Mouse (Mus musculus) stomach, embryonic 16.5 days (tissue): Measurements from ENCODE around the gene Sntg2. TPM values are rescaled to one million over a fixed set of nuclear protein-coding genes. Genes with fewer than 3 reads are reported as not detected.

Source experiments
- ATAC-seq: fragments of 200-750 bp; cut with Nextera tagmentation; 2 replicates; pipeline ENCODE4 v1.8.0; 2017; ENCODE audit warnings: moderate number of reproducible peaks, moderate TSS enrichment; ENCODE audit not compliant: insufficient read depth, low FRiP score
- H3K27ac ChIP-seq: fragments of 300-500 bp; sonication (generic); 2 replicates; pipeline ENCODE4 v1.5.1; 2014; ENCODE audit warnings: low read length
- H3K27me3 ChIP-seq: fragments of 300-500 bp; sonication (generic); 2 replicates; pipeline ENCODE4 v1.6.1; 2014; ENCODE audit warnings: low read length, control low read depth, mixed read lengths; ENCODE audit not compliant: control insufficient read depth, insufficient read depth
- H3K36me3 ChIP-seq: fragments of 300-500 bp; sonication (generic); 2 replicates; pipeline ENCODE4 v1.6.1; 2014; ENCODE audit warnings: low read length; ENCODE audit not compliant: control insufficient read depth, insufficient read depth
- H3K4me1 ChIP-seq: fragments of 300-500 bp; sonication (generic); 2 replicates; pipeline ENCODE4 v1.6.1; 2014; ENCODE audit warnings: low read length, control low read depth, mixed read lengths; ENCODE audit not compliant: control insufficient read depth, insufficient read depth
- H3K4me2 ChIP-seq: fragments of 300-500 bp; sonication (generic); 2 replicates; pipeline ENCODE4 v1.6.1; 2014; ENCODE audit warnings: low read depth, low read length, mixed read lengths
- H3K4me3 ChIP-seq: fragments of 300-500 bp; sonication (generic); replicated peaks from 2 replicates; pipeline ENCODE4 v1.5.1; 2014; ENCODE audit warnings: mild to moderate bottlenecking, low read length
- H3K9ac ChIP-seq: fragments of 300-500 bp; sonication (generic); 2 replicates; pipeline ENCODE4 v1.6.1; 2014; ENCODE audit warnings: low read length
- H3K9me3 ChIP-seq: fragments of 300-500 bp; sonication (generic); replicated peaks from 2 replicates; pipeline ENCODE4 v1.6.1; 2016; ENCODE audit warnings: low read length, control low read depth; ENCODE audit not compliant: control insufficient read depth
- WGBS: fragments of 180-500 bp; shearing (Covaris S2); extraction: QIAGEN DNeasy Blood & Tissue Kit; methylation state at CpG from one replicate; pipeline ENCODE4 v1.1.7; 2014; 5-methylcytosine and 5-hydroxymethylcytosine counted together
- polyA plus RNA-seq: library from polyadenylated mRNA; unstranded; fragments of >200 nt; fragmentation: Nextera tagmentation; extraction: Ambion mirVana; gene quantifications from 2 replicates; pipeline ENCODE4 v1.2.1, GENCODE M21; 2015

The Sntg2 gene
- polyA plus RNA-seq, 1 experiment from 2014 or later = 29.7 TPM

GRCm38 (mm10) chr12:30362306-30362705 is 10.9 kb downstream of the Sntg2 start:
- no peak overlapping the region for H3K4me2 ChIP-seq
- H3K9ac ChIP-seq = no peak overlapping the region
- no peak for ATAC-seq
- no peaks in the 10 kb centered on the region for H3K36me3 ChIP-seq
- no peaks in the 10 kb centered on the region for H3K27me3 ChIP-seq
- no peak overlapping the region for H3K27ac ChIP-seq
- H3K4me3 ChIP-seq = no peak overlapping the region
- H3K4me1 ChIP-seq = no peaks in the 10 kb centered on the region
- H3K9me3 ChIP-seq = no peaks in the 10 kb centered on the region
- 71% methylated on average over 2 of the region's 2 CpGs for WGBS

DNA sequence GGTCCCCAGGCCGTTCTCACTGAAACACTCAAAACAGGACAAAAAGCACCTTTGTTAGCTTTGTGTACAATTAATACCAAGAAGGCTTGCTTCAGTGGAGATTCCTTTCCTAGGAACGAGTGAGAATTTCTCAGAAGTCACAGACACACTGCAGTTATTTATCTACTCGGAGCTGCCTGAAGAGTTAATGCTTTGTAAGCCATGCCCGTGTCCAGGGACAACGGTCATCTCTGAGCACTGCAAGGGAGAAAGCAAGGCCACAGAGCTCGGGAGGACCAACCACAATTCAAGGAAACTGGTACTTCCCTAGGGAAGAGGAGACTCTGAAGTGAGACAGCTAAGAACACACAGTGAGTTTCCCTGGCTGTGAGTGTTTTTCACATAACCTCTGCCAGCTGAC is 15.5 kb downstream of the Sntg2 start:
- Histone ChIP-seq H3K36me3 (no peaks in the 10 kb centered on the region), H3K4me2 (no peak overlapping the region), H3K27me3 (no peaks in the 10 kb centered on the region), H3K4me3 (no peak overlapping the region), H3K9ac (no peak overlapping the region), H3K27ac (no peak overlapping the region), H3K4me1 (no peaks in the 10 kb centered on the region), H3K9me3 (no peaks in the 10 kb centered on the region)
- WGBS = 54% methylated on average over 6 of the region's 6 CpGs
- no peak for ATAC-seq

- no peaks in the 10 kb centered on the region for H3K36me3 ChIP-seq
- no peak overlapping the region for H3K4me2 ChIP-seq
- H3K9ac ChIP-seq = no peak overlapping the region
- WGBS = 63% methylated on average over 2 of the region's 2 CpGs
- H3K4me3 ChIP-seq = no peak overlapping the region
- H3K9me3 ChIP-seq = no peaks in the 10 kb centered on the region
- no peak overlapping the region for H3K27ac ChIP-seq
- no peaks in the 10 kb centered on the region for H3K4me1 ChIP-seq
- no peaks in the 10 kb centered on the region for H3K27me3 ChIP-seq
- ATAC-seq = peak; percentile 44; the same call in 1 of the 2 replicates
Measured at GRCm38 (mm10) chr12:30352393-30352792, 20.8 kb downstream of the Sntg2 start.

DNA sequence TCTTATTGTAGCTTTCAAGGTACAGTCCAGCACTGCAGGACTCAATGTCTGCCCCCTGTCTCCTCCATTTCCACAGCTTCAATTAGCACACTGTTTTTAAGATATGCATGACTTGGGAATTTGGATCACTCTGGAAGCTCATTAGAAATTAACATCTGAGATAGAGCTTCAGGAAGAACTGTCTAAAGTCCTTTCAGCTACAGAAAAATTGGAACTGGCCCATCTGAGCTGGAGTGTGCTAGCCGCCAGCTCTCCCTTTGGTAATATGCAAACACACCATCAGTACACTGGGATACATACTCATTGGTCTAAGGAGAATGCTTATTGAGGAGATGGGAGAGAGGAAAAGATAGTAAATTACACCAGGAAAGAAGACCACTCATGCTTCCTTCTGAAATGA is 25.1 kb downstream of the Sntg2 start:
- Histone ChIP-seq H3K9ac (no peak overlapping the region), H3K4me1 (no peaks in the 10 kb centered on the region), H3K27ac (no peak overlapping the region), H3K9me3 (no peaks in the 10 kb centered on the region), H3K36me3 (no peaks in the 10 kb centered on the region), H3K27me3 (no peaks in the 10 kb centered on the region), H3K4me2 (no peak overlapping the region), H3K4me3 (no peak overlapping the region)
- 86% methylated on average over 1 of the region's 1 CpGs for WGBS
- no peak for ATAC-seq

DNA sequence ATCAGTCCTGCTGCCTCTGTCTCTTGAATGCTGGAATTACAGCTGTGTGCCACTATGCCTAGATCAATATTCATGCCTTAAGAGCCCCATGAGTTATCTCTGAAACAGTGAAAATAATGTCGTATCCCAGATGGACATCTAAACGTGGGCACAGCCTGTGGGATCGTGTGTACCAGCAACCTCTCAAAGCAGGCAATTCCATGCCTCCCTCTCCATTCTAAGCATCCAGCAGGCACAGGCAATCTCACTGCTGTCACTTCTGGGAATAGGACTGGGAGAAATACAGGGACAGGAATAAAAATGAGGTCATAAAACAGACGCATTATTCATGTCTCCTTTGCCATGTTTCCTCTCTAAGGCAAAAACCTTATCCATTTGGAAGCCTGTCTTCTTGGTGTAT is 25.9 kb downstream of the Sntg2 start:
- no peaks in the 10 kb centered on the region for H3K4me1 ChIP-seq
- 69% methylated on average over 4 of the region's 4 CpGs for WGBS
- no peaks in the 10 kb centered on the region for H3K36me3 ChIP-seq
- H3K27ac ChIP-seq = no peak overlapping the region
- no peak overlapping the region for H3K4me2 ChIP-seq
- no peak overlapping the region for H3K9ac ChIP-seq
- H3K9me3 ChIP-seq = no peaks in the 10 kb centered on the region
- H3K4me3 ChIP-seq = no peak overlapping the region
- no peaks in the 10 kb centered on the region for H3K27me3 ChIP-seq
- no peak for ATAC-seq

GRCm38 (mm10) chr12:30344806-30345205 is 28.4 kb downstream of the Sntg2 start:
- 27% methylated on average over 1 of the region's 1 CpGs for WGBS
- no peak overlapping the region for H3K27ac ChIP-seq
- no peaks in the 10 kb centered on the region for H3K27me3 ChIP-seq
- no peak for ATAC-seq
- H3K9me3 ChIP-seq = no peaks in the 10 kb centered on the region
- no peak overlapping the region for H3K9ac ChIP-seq
- no peak overlapping the region for H3K4me3 ChIP-seq
- no peak overlapping the region for H3K4me2 ChIP-seq
- no peaks in the 10 kb centered on the region for H3K36me3 ChIP-seq
- no peaks in the 10 kb centered on the region for H3K4me1 ChIP-seq

GRCm38 (mm10) chr12:30336301-30336700 is 36.9 kb downstream of the Sntg2 start:
- Histone ChIP-seq H3K27me3 (no peaks in the 10 kb centered on the region), H3K4me3 (no peak overlapping the region), H3K9me3 (no peaks in the 10 kb centered on the region), H3K9ac (no peak overlapping the region), H3K4me1 (peaks cover 5% of the 10 kb centered on the region), H3K27ac (no peak overlapping the region), H3K36me3 (no peaks in the 10 kb centered on the region), H3K4me2 (no peak overlapping the region)
- ATAC-seq = no peak
- 81% methylated on average over 5 of the region's 5 CpGs for WGBS

DNA sequence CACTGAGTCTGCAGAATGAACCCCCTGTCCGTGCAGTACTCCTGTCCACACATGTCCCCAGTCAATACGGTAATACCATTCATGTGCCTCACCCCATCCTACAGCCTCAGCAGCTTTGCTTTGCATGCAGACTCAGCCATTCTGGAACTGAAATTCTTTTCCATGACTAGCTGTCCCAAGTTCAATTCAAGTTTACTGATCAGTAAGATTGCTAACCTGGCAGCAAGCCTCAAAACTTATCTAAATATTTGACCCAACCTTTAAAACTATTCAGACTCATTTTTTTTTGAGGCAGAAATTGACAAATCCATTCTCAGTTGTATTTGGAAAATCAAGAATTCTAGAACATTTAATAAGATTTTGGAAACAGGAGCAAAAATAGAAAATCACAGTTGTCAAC is 38.7 kb downstream of the Sntg2 start:
- H3K4me3 ChIP-seq = no peak overlapping the region
- ATAC-seq = no peak
- no peak overlapping the region for H3K27ac ChIP-seq
- no peak overlapping the region for H3K4me2 ChIP-seq
- H3K27me3 ChIP-seq = no peaks in the 10 kb centered on the region
- no peaks in the 10 kb centered on the region for H3K9me3 ChIP-seq
- H3K9ac ChIP-seq = no peak overlapping the region
- peaks cover 5% of the 10 kb centered on the region for H3K4me1 ChIP-seq
- 87% methylated on average over 2 of the region's 2 CpGs for WGBS
- no peaks in the 10 kb centered on the region for H3K36me3 ChIP-seq

- Histone ChIP-seq H3K4me2 (no peak overlapping the region), H3K27ac (no peak overlapping the region), H3K36me3 (no peaks in the 10 kb centered on the region), H3K27me3 (no peaks in the 10 kb centered on the region), H3K4me1 (peaks cover 3% of the 10 kb centered on the region; the same call in 1 of the 2 replicates), H3K9ac (no peak overlapping the region), H3K4me3 (no peak overlapping the region), H3K9me3 (no peaks in the 10 kb centered on the region)
- WGBS = 37% methylated on average over 2 of the region's 2 CpGs
- ATAC-seq = no peak
Measured at GRCm38 (mm10) chr12:30317971-30318370, 55.2 kb downstream of the Sntg2 start.

DNA sequence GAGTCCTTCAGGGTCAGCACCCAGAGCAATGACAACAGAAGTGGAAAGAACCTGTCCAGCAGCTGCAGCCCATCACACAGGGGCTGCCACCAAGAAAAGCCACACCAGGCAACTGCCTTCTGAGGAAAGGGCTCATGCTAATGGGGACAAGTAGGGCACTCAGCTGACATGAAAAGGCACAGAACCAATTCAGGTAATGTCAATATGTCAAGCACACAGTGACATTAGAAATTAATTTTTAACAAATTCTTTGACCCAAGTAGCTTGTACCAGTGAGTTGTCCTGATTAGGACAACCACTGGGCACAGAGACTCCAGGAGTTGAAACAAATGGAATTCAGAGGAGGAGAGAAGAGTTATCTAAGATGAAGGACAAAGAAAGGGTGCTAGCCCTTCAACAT is 60.2 kb downstream of the Sntg2 start:
- Histone ChIP-seq H3K27ac (no peak overlapping the region), H3K4me3 (no peak overlapping the region), H3K9me3 (no peaks in the 10 kb centered on the region), H3K27me3 (no peaks in the 10 kb centered on the region), H3K4me2 (no peak overlapping the region), H3K36me3 (no peaks in the 10 kb centered on the region), H3K4me1 (no peaks in the 10 kb centered on the region), H3K9ac (no peak overlapping the region)
- ATAC-seq = no peak
